Mouse (Mus musculus) heart, postnatal 0 days (tissue): Measurements from ENCODE around the gene Gm20458.

Experiments
- CTCF ChIP-seq: IDR thresholded peaks from 2 replicates; pipeline ENCODE4 v1.5.1; 2016; ENCODE audit warnings: antibody characterized with exemption, control low read depth, low read depth
- EP300 ChIP-seq: IDR thresholded peaks from 2 replicates; pipeline ENCODE4 v1.6.1; 2016; ENCODE audit warnings: antibody characterized with exemption, low read depth

GRCm38 (mm10) chr2:164448140-164448539 is 12.6 kb upstream of the Gm20458 start:
- TF ChIP-seq CTCF = no peak
- no peak for TF ChIP-seq EP300
